Comparison of ENCODE assay signal across 8 mouse cellular contexts in genomic region chr2:121955765-121956223, GRCm38 (mm10). TPM values are rescaled to one million over a fixed set of nuclear protein-coding genes. Genes with fewer than 3 reads are reported as not detected.
A peak's percentile ranks its signal among the peaks of the same experiment; 100 is the strongest.
DNase-seq lines count a peak whose midpoint lies in the region; ATAC-seq and TF ChIP-seq lines count a peak whose summit lies in the region.

Ctdspl2 (plus strand) TSS chr2:121956001.
Mageb3 (minus strand) TSS chr2:121956092.

- peak within 1 kb of the TSS; percentile 95 for H3K4me3 ChIP-seq in C2C12 (ENCODE audit: insufficient read depth, poor library complexity, severe bottlenecking)
- H3K4me3 ChIP-seq in heart, embryonic 10.5 days, result peak within 1 kb of the TSS; percentile 96
- peak within 1 kb of the TSS; percentile 91 for H3K4me3 ChIP-seq in kidney, embryonic 15.5 days (replicated peaks)
- H3K4me3 ChIP-seq in liver, embryonic 11.5 days (ENCODE audit: low read depth, low read length), result peak within 1 kb of the TSS; percentile 82
- peak within 1 kb of the TSS; percentile 94 for H3K4me3 ChIP-seq in stomach, embryonic 14.5 days (ENCODE audit: low read depth, low read length)

- peaks cover 46% of the 10 kb centered on the region for H3K79me2 ChIP-seq in C2C12 (ENCODE audit: control insufficient read depth, insufficient read depth)

- H3K9me3 ChIP-seq in heart, embryonic 10.5 days, result no peaks in the 10 kb centered on the region
- H3K9me3 ChIP-seq in kidney, embryonic 15.5 days (replicated peaks), result no peaks in the 10 kb centered on the region
- no peaks in the 10 kb centered on the region for H3K9me3 ChIP-seq in liver, embryonic 11.5 days (ENCODE audit: control insufficient read depth, low read length)
- no peaks in the 10 kb centered on the region for H3K9me3 ChIP-seq in stomach, embryonic 14.5 days (ENCODE audit: control insufficient read depth, low read depth, low read length)

- peak within 1 kb of the TSS; percentile 81 for H3ac ChIP-seq in C2C12 (ENCODE audit: control insufficient read depth, insufficient read length, low read depth)

- under 1% methylated on average over 47 of the region's 48 CpGs for WGBS in heart, embryonic 10.5 days
- 0% methylated on average over 48 of the region's 48 CpGs for WGBS in kidney, embryonic 15.5 days
- under 1% methylated on average over 46 of the region's 48 CpGs for WGBS in liver, embryonic 11.5 days
- under 1% methylated on average over 47 of the region's 48 CpGs for WGBS in stomach, embryonic 14.5 days

- peak within 1 kb of the TSS; percentile 92 for H3K9ac ChIP-seq in kidney, embryonic 15.5 days
- H3K9ac ChIP-seq in liver, embryonic 11.5 days (ENCODE audit: low read depth, low read length), result peak within 1 kb of the TSS; percentile 87
- H3K9ac ChIP-seq in stomach, embryonic 14.5 days (replicated peaks; ENCODE audit: low read depth, low read length), result peak within 1 kb of the TSS; percentile 98

- ATAC-seq in erythroblast, adult 5-6 weeks (replicated peaks; ENCODE audit: low FRiP score, poor library complexity, severe bottlenecking), result peak; percentile 93
- ATAC-seq in kidney, embryonic 15.5 days (replicated peaks; ENCODE audit: low FRiP score), result peak; percentile 98
- peak; percentile 98 for ATAC-seq in liver, embryonic 11.5 days (replicated peaks; ENCODE audit: low FRiP score)
- peak; percentile 97 for ATAC-seq in stomach, embryonic 14.5 days (ENCODE audit: insufficient number of reproducible peaks, insufficient read depth, low FRiP score, low read depth)

- H3K27me3 ChIP-seq in C2C12 (ENCODE audit: control insufficient read depth, insufficient read depth, insufficient read length), result no peaks in the 10 kb centered on the region
- no peaks in the 10 kb centered on the region for H3K27me3 ChIP-seq in heart, embryonic 10.5 days (ENCODE audit: insufficient read depth, poor library complexity, severe bottlenecking)
- no peaks in the 10 kb centered on the region for H3K27me3 ChIP-seq in kidney, embryonic 15.5 days
- H3K27me3 ChIP-seq in liver, embryonic 11.5 days (replicated peaks; ENCODE audit: control insufficient read depth, insufficient read depth, low read length), result no peaks in the 10 kb centered on the region
- no peaks in the 10 kb centered on the region for H3K27me3 ChIP-seq in stomach, embryonic 14.5 days (ENCODE audit: control insufficient read depth, insufficient read depth, low read length)

- peaks cover 12% of the 10 kb centered on the region; the same call in 1 of the 2 replicates for H3K4me1 ChIP-seq in heart, embryonic 10.5 days
- H3K4me1 ChIP-seq in kidney, embryonic 15.5 days, result peaks cover 21% of the 10 kb centered on the region
- peaks cover 18% of the 10 kb centered on the region for H3K4me1 ChIP-seq in liver, embryonic 11.5 days (replicated peaks; ENCODE audit: control insufficient read depth, insufficient read depth, low read length)
- peaks cover 12% of the 10 kb centered on the region for H3K4me1 ChIP-seq in stomach, embryonic 14.5 days (ENCODE audit: control insufficient read depth, insufficient read depth, low read length)

- H3K79me3 ChIP-seq in C2C12 (ENCODE audit: low read depth), result peaks cover 44% of the 10 kb centered on the region

- peak within 1 kb of the TSS; percentile 67 for H3K4me2 ChIP-seq in kidney, embryonic 15.5 days
- H3K4me2 ChIP-seq in liver, embryonic 11.5 days, result peak within 1 kb of the TSS; percentile 78
- H3K4me2 ChIP-seq in stomach, embryonic 14.5 days (replicated peaks; ENCODE audit: low read depth, low read length), result peak within 1 kb of the TSS; percentile 86

- H3K36me3 ChIP-seq in C2C12 (ENCODE audit: control insufficient read depth, insufficient read depth), result peaks cover 16% of the 10 kb centered on the region
- H3K36me3 ChIP-seq in heart, embryonic 10.5 days, result peaks cover 11% of the 10 kb centered on the region
- H3K36me3 ChIP-seq in kidney, embryonic 15.5 days, result peaks cover 4% of the 10 kb centered on the region
- H3K36me3 ChIP-seq in liver, embryonic 11.5 days (ENCODE audit: control insufficient read depth, insufficient read depth, low read length), result no peaks in the 10 kb centered on the region; the same call in 1 of the 2 replicates
- no peaks in the 10 kb centered on the region for H3K36me3 ChIP-seq in stomach, embryonic 14.5 days (ENCODE audit: control insufficient read depth, insufficient read depth, low read length)

- DNase-seq in brain, adult 2 months (ENCODE audit: low read depth, low spot score), result peak; percentile 97
- peak; percentile 98 for DNase-seq in heart, embryonic 10.5 days (ENCODE audit: low spot score)
- peak; percentile 96 for DNase-seq in liver, embryonic 11.5 days (ENCODE audit: low spot score)
- DNase-seq in naive thymus-derived CD4-positive, alpha-beta T cell, adult 2 months (ENCODE audit: low read depth), result peak; percentile 95

- TF ChIP-seq CTCF in C2C12 (IDR thresholded peaks at IDR 0.05; ENCODE audit: control insufficient read depth, insufficient read depth, insufficient read length), result no peak

- peak within 1 kb of the TSS; percentile 97 for H3K27ac ChIP-seq in heart, embryonic 10.5 days
- H3K27ac ChIP-seq in kidney, embryonic 15.5 days, result peak within 1 kb of the TSS; percentile 98
- peak within 1 kb of the TSS; percentile 81 for H3K27ac ChIP-seq in liver, embryonic 11.5 days (ENCODE audit: low read depth, low read length)
- H3K27ac ChIP-seq in stomach, embryonic 14.5 days (ENCODE audit: low read length), result peak within 1 kb of the TSS; percentile 93

TF ChIP-seq in C2C12, 6 proteins besides CTCF, POLR2A, EP300 and RAD21:
- TF ChIP-seq FOSL1 (IDR thresholded peaks at IDR 0.05; ENCODE audit: insufficient read depth, low read length, poor library complexity, severe bottlenecking) (no peak), MAX (IDR thresholded peaks at IDR 0.05) (peak; percentile 75)

RNA-seq across cellular contexts. Expression of gene Ctdspl2, which starts in this region (rescaled TPM):
- 5.4 TPM for polyA plus RNA-seq in C2C12 (2012; fragmentation: generic; extraction: Trizol)
- total RNA-seq in erythroblast, adult 5-6 weeks (2015; ENCODE audit: low replicate concordance), result 19.4 and 23.4 TPM in 2 replicates
- 22.6 and 30.2 TPM in 2 replicates for total RNA-seq in erythroblast, adult 5-6 weeks (2017; ENCODE audit: low replicate concordance)
- 41.5 and 49.3 TPM in 2 replicates for polyA plus RNA-seq in heart, embryonic 10.5 days (2016; fragmentation: Nextera tagmentation; extraction: Ambion mirVana)
- 54.0 and 58.2 TPM in 2 replicates for polyA plus RNA-seq in kidney, embryonic 15.5 days (2015; fragmentation: Nextera tagmentation; extraction: Ambion mirVana)
- polyA plus RNA-seq in liver, embryonic 11.5 days (2014; fragmentation: Nextera tagmentation; extraction: Ambion mirVana), result 42.1 and 42.6 TPM in 2 replicates
- 63.5 and 66.8 TPM in 2 replicates for polyA plus RNA-seq in stomach, embryonic 14.5 days (2014; fragmentation: Nextera tagmentation; extraction: Ambion mirVana)

RNA-seq across cellular contexts. Expression of gene Mageb3, which starts in this region (rescaled TPM):
- 0.22 TPM for polyA plus RNA-seq in C2C12 (2012; fragmentation: generic; extraction: Trizol)
- total RNA-seq in erythroblast, adult 5-6 weeks (2015; ENCODE audit: low replicate concordance), result not detected in 2 replicates
- 0.43 TPM in 1 of 2 replicates, not detected in the other for total RNA-seq in erythroblast, adult 5-6 weeks (2017; ENCODE audit: low replicate concordance)
- 0.06 and 0.25 TPM in 2 replicates for polyA plus RNA-seq in heart, embryonic 10.5 days (2016; fragmentation: Nextera tagmentation; extraction: Ambion mirVana)
- polyA plus RNA-seq in kidney, embryonic 15.5 days (2015; fragmentation: Nextera tagmentation; extraction: Ambion mirVana), result 0.30 and 0.36 TPM in 2 replicates
- polyA plus RNA-seq in liver, embryonic 11.5 days (2014; fragmentation: Nextera tagmentation; extraction: Ambion mirVana), result 0.10 TPM in 2 replicates
- 0.23 TPM in 1 of 2 replicates, not detected in the other for polyA plus RNA-seq in stomach, embryonic 14.5 days (2014; fragmentation: Nextera tagmentation; extraction: Ambion mirVana)

Comparison
In these comparisons a context has a peak if more than half of its experiments do, and no peak if none do; other contexts are left out.
1. Peak in every context shown above with its lines: DNase-seq, ATAC-seq, H3K4me3 ChIP-seq and H3K27ac ChIP-seq.